In the genomic region with DNA sequence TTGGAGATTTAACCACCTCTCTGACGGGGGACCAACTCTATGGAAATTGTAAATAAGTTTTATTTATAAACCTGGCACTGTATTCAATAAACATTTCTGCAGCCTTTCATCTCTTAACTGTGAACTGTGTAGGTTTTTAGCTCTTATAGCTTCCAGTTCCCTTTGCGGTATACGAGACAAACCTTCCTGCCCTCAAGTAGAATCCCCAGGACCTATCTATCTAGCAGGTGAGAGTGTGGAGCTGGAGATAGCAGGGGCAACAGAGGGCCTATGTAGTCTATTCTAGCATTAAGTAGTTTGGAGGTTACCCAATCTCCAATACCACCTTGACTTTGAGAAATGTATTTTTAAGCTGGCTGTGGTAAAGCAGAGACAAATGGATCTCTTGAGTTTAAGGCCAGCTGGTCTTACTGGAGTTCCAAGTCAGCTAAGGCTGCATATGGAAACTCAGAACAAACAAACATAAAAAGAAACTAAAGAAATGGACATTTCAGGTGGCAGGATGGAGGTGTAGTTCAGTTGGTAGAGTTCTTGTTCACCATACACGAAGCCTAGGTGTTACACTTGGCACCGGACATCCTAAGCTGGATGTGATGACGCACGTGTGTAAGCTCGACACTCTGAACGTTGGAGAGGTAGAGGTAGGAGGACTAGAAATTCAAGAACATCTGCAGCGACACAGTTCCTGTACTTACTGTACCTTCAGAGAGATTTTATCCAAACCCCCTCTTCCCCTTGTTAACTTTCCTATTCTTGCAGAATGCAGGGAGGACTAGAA, we compare ENCODE assay signal across 13 mouse cellular contexts. TPM values are rescaled to one million over a fixed set of nuclear protein-coding genes. Genes with fewer than 3 reads are reported as not detected.
DNase-seq lines count a peak whose midpoint lies in the region; ATAC-seq and TF ChIP-seq lines count a peak whose summit lies in the region.
"Had no signal": no experiment of that assay in that cellular context is flagged by ENCODE, and none has a peak within 500 bp of the region (broad histone marks: within the 10 kb centered on the region; RNA-seq: fewer than 3 reads in every experiment).

No protein-coding gene starts in this region.

- no peak overlapping the region for H3K4me3 ChIP-seq in lung, embryonic 16.5 days (ENCODE audit: low read length)
- no peak overlapping the region for H3K4me3 ChIP-seq in embryonic fibroblast, embryonic 13.5 days (ENCODE audit: insufficient read depth, low read length)
- H3K4me3 ChIP-seq: heart, embryonic 13.5 days had no signal

- no peak for TF ChIP-seq CTCF in embryonic fibroblast, embryonic 13.5 days (IDR thresholded peaks at IDR 0.05; ENCODE audit: borderline replicate concordance, insufficient read depth, low read length)

- no peaks in the 10 kb centered on the region for H3K27me3 ChIP-seq in lung, embryonic 16.5 days (ENCODE audit: control insufficient read depth, insufficient read depth, low read depth, low read length)
- H3K27me3 ChIP-seq: heart, embryonic 13.5 days had no signal

- 68% methylated on average over 10 of the region's 10 CpGs for WGBS in lung, embryonic 16.5 days

- DNase-seq in frontal cortex, adult 2 months (ENCODE audit: extremely low spot score in 1 of 2, low spot score in 1 of 2): no peak
- DNase-seq in lung, postnatal 14 days: no peak
- DNase-seq in naive thymus-derived CD4-positive, alpha-beta T cell, adult 2 months (ENCODE audit: low read depth): peak; percentile 8
- no peak for DNase-seq in frontal cortex, postnatal 14 days (ENCODE audit: low spot score in 2 of 2)
- DNase-seq in thymus, postnatal 4 days: no peak
- DNase-seq: layer of hippocampus, postnatal 36 days; lung, postnatal 36 days; thymus, postnatal 36 days had no signal

- peaks cover 39% of the 10 kb centered on the region for H3K36me3 ChIP-seq in lung, embryonic 16.5 days (ENCODE audit: control insufficient read depth, insufficient read depth, low read length)

- no peaks in the 10 kb centered on the region for H3K9me3 ChIP-seq in lung, embryonic 16.5 days (ENCODE audit: control insufficient read depth, low read length)

- H3K4me1 ChIP-seq in lung, embryonic 16.5 days (replicated peaks; ENCODE audit: control insufficient read depth, insufficient read depth, low read length): peaks cover 34% of the 10 kb centered on the region
- H3K4me1 ChIP-seq in embryonic fibroblast, embryonic 13.5 days (ENCODE audit: control insufficient read depth, insufficient read depth, low read length): peaks cover 11% of the 10 kb centered on the region; the same call in 1 of the 2 replicates

- H3K9ac ChIP-seq in lung, embryonic 16.5 days (ENCODE audit: low read length): no peak overlapping the region
- H3K9ac ChIP-seq: heart, embryonic 13.5 days had no signal

- TF ChIP-seq POLR2A in embryonic fibroblast, embryonic 13.5 days (IDR thresholded peaks at IDR 0.05; ENCODE audit: low read depth, low read length): no peak

- H3K27ac ChIP-seq in lung, embryonic 16.5 days (ENCODE audit: low read length): peak overlapping the region; percentile 73
- H3K27ac ChIP-seq in embryonic fibroblast, embryonic 13.5 days (ENCODE audit: insufficient read depth, low read length): 0 out of 2 replicates have a peak overlapping the region, but pooled peaks have one; percentile 67

- H3K4me2 ChIP-seq in lung, embryonic 16.5 days (ENCODE audit: low read depth, low read length): no peak overlapping the region
- H3K4me2 ChIP-seq: heart, embryonic 13.5 days had no signal

- ATAC-seq in frontal cortex, adult (ENCODE audit: low TSS enrichment): peak; percentile 3; the same call in 1 of the 2 replicates
- ATAC-seq in lung, embryonic 16.5 days (ENCODE audit: low read depth): no peak
- ATAC-seq: inflammation-experienced regulatory T-cells, adult 6 months had no signal

RNA-seq across cellular contexts. Expression of a gene that starts 10.7 kb away (rescaled TPM):
- 1,569 and 1,574 TPM in 2 replicates for polyA plus RNA-seq in frontal cortex, adult 2 months (2012; rRNA removed)
- polyA plus RNA-seq in lung, embryonic 16.5 days (2015; fragmentation: Nextera tagmentation; extraction: Ambion mirVana): 1,745 and 1,859 TPM in 2 replicates
- polyA plus RNA-seq in embryonic fibroblast, embryonic 13.5 days (2011; ENCODE audit: insufficient read length, low read depth, missing spikeins): 594 and 640 TPM in 2 replicates

RNA-seq across cellular contexts. Expression of a gene that starts 50.4 kb away (rescaled TPM):
- polyA plus RNA-seq in frontal cortex, adult 2 months (2012; rRNA removed): 12.0 and 14.9 TPM in 2 replicates
- polyA plus RNA-seq in lung, embryonic 16.5 days (2015; fragmentation: Nextera tagmentation; extraction: Ambion mirVana): 13.2 and 14.7 TPM in 2 replicates
- 7.1 and 8.1 TPM in 2 replicates for polyA plus RNA-seq in embryonic fibroblast, embryonic 13.5 days (2011; ENCODE audit: insufficient read length, low read depth, missing spikeins)
